Mouse (Mus musculus) urinary bladder, postnatal 0 days (tissue): ENCODE measurements around the gene Gpx4. TPM values are rescaled to one million over a fixed set of nuclear protein-coding genes. Genes with fewer than 3 reads are reported as not detected.

Experiments
- polyA plus RNA-seq: library from polyadenylated mRNA; unstranded; fragments of >200 nt; fragmentation: Nextera tagmentation; extraction: Ambion mirVana; gene quantifications from 2 replicates; pipeline ENCODE4 v1.2.1, GENCODE M21; 2015

Gene Gpx4
- 724 and 745 TPM in 2 replicates for polyA plus RNA-seq

GRCm38 (mm10) chr10:80047041-80047565, at the start of gene Gpx4:
Gene Gpx4 (plus strand): TSS chr10:80047166.

GRCm38 (mm10) chr10:80016511-80016910, 30.5 kb upstream of the Gpx4 start, which contains the start of gene Arhgap45:
Gene Arhgap45 (plus strand): TSS chr10:80016653.

GRCm38 (mm10) chr10:80039559-80039979, 7.4 kb upstream of the Gpx4 start, which contains the start of gene Polr2e:
Gene Polr2e (minus strand): TSS chr10:80039795.

GRCm38 (mm10) chr10:80105460-80105859, 58.5 kb downstream of the Gpx4 start, which contains the start of gene Sbno2:
Gene Sbno2 (minus strand): TSS chr10:80105571.

Other genes with a start within 250 kb of the Gpx4 start
- 1.6 and 2.9 TPM in 2 replicates for gene Misp, start 226.2 kb upstream of the Gpx4 start, polyA plus RNA-seq
- gene Ptbp1, start 192.7 kb upstream of the Gpx4 start, polyA plus RNA-seq: 109 and 124 TPM in 2 replicates
- 2.3 and 8.8 TPM in 2 replicates for gene Prtn3, start 172.7 kb upstream of the Gpx4 start, polyA plus RNA-seq
- gene Plppr3, start 172.5 kb upstream of the Gpx4 start, polyA plus RNA-seq: 2.2 TPM in 2 replicates
- gene Elane, start 160.9 kb upstream of the Gpx4 start, polyA plus RNA-seq: 0.13 and 0.16 TPM in 2 replicates
- 0.18 TPM in 1 of 2 replicates, not detected in the other for gene Cfd, start 156.3 kb upstream of the Gpx4 start, polyA plus RNA-seq
- gene Med16, start 138.2 kb upstream of the Gpx4 start, polyA plus RNA-seq: 33.5 and 34.4 TPM in 2 replicates
- not detected in 2 replicates for gene Gm26602, start 136.3 kb upstream of the Gpx4 start, polyA plus RNA-seq
- 1.2 and 1.3 TPM in 2 replicates for gene Kiss1r, start 130.2 kb upstream of the Gpx4 start, polyA plus RNA-seq
- gene R3hdm4, start 126.0 kb upstream of the Gpx4 start, polyA plus RNA-seq: 125 and 126 TPM in 2 replicates
- 4.0 TPM in 2 replicates for gene Arid3a, start 120.1 kb upstream of the Gpx4 start, polyA plus RNA-seq
- 52.5 and 55.6 TPM in 2 replicates for gene Wdr18, start 87.0 kb upstream of the Gpx4 start, polyA plus RNA-seq
- 0.07 and 0.13 TPM in 2 replicates for gene Grin3b, start 76.5 kb upstream of the Gpx4 start, polyA plus RNA-seq
- 15.3 and 18.7 TPM in 2 replicates for gene Tmem259, start 62.8 kb upstream of the Gpx4 start, polyA plus RNA-seq
- gene Cnn2, start 58.6 kb upstream of the Gpx4 start, polyA plus RNA-seq: 662 and 733 TPM in 2 replicates
- gene Abca7, start 50.7 kb upstream of the Gpx4 start, polyA plus RNA-seq: 2.9 and 3.0 TPM in 2 replicates
- gene Arhgap45, start 30.5 kb upstream of the Gpx4 start, polyA plus RNA-seq: 5.5 and 10.3 TPM in 2 replicates
- gene Polr2e, start 7.4 kb upstream of the Gpx4 start, polyA plus RNA-seq: 94.2 and 108 TPM in 2 replicates
- gene Sbno2, start 58.4 kb downstream of the Gpx4 start, polyA plus RNA-seq: 14.6 and 18.7 TPM in 2 replicates
- 11.9 and 12.4 TPM in 2 replicates for gene Stk11, start 68.6 kb downstream of the Gpx4 start, polyA plus RNA-seq
- gene Atp5d, start 91.5 kb downstream of the Gpx4 start, polyA plus RNA-seq: 604 and 621 TPM in 2 replicates
- 2.1 and 2.4 TPM in 2 replicates for gene Cbarp, start 93.7 kb downstream of the Gpx4 start, polyA plus RNA-seq
- 7.5 and 7.6 TPM in 2 replicates for gene Midn, start 101.1 kb downstream of the Gpx4 start, polyA plus RNA-seq
- gene Cirbp, start 118.8 kb downstream of the Gpx4 start, polyA plus RNA-seq: 215 and 228 TPM in 2 replicates
- gene 1600002K03Rik, start 125.8 kb downstream of the Gpx4 start, polyA plus RNA-seq: 8.1 and 10.7 TPM in 2 replicates
- 5.6 and 6.3 TPM in 2 replicates for gene Efna2, start 132.3 kb downstream of the Gpx4 start, polyA plus RNA-seq
- 19.8 and 28.1 TPM in 2 replicates for gene Mum1, start 179.3 kb downstream of the Gpx4 start, polyA plus RNA-seq
- 297 and 358 TPM in 2 replicates for gene Ndufs7, start 202.0 kb downstream of the Gpx4 start, polyA plus RNA-seq
- 21.6 and 22.3 TPM in 2 replicates for gene Gamt, start 213.8 kb downstream of the Gpx4 start, polyA plus RNA-seq
- 25.8 and 28.0 TPM in 2 replicates for gene Dazap1, start 214.3 kb downstream of the Gpx4 start, polyA plus RNA-seq
- gene Rps15, start 245.3 kb downstream of the Gpx4 start, polyA plus RNA-seq: 647 and 717 TPM in 2 replicates
- gene Apc2, start 248.8 kb downstream of the Gpx4 start, polyA plus RNA-seq: 0.36 and 0.45 TPM in 2 replicates